In the genomic region with DNA sequence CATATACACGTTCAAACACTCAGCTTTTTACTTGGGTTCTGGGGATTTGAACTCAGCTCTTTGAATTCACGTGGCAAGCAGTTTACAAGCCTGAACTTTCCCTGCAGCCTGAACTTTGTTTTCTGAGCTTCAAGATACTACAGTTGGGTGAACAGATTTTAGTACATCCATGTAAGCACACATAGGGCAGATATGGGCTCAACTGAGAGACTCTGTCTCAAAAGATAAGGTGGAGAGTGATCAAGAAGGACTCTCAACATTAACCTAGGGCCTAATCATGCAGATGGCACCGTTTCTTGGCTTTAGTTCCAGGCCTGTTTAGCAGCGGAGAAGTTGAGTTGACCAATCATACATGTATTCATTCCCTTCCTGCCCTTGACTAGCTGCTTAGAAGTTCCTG, we compare ENCODE assay signal across 24 mouse cellular contexts.
"Had no signal": no experiment of that assay in that cellular context is flagged by ENCODE, and none has a peak within 500 bp of the region (broad histone marks: within the 10 kb centered on the region; RNA-seq: fewer than 3 reads in every experiment).

No protein-coding gene starts in this region.

- ATAC-seq: hindbrain, postnatal 0 days; intestine, embryonic 16.5 days had no signal

- H3K36me3 ChIP-seq: heart, embryonic 10.5 days; heart, embryonic 12.5 days; hindbrain, embryonic 10.5 days; hindbrain, embryonic 12.5 days; kidney, embryonic 15.5 days; limb, embryonic 10.5 days; limb, embryonic 12.5 days; liver, embryonic 13.5 days had no signal

- H3K9ac ChIP-seq: heart, embryonic 12.5 days; hindbrain, embryonic 12.5 days; hindbrain, embryonic 14.5 days; kidney, embryonic 15.5 days; limb, embryonic 12.5 days; liver, embryonic 13.5 days had no signal

- H3K27me3 ChIP-seq: heart, embryonic 12.5 days; hindbrain, embryonic 12.5 days; kidney, embryonic 15.5 days; limb, embryonic 12.5 days; liver, embryonic 13.5 days had no signal

- DNase-seq: gastrocnemius, postnatal 25 days; heart, adult 18-20 months; heart, postnatal 10 days; heart, postnatal 4 days; kidney, adult 11 months; kidney, adult 2 months; kidney, adult 9 months; kidney, postnatal 25 days; kidney, postnatal 4 days; liver; liver, embryonic 13.5 days had no signal

- H3K27ac ChIP-seq: heart, embryonic 10.5 days; hindbrain, embryonic 10.5 days; hindbrain, embryonic 12.5 days; hindbrain, embryonic 14.5 days; hindbrain, postnatal 0 days; kidney, embryonic 15.5 days; kidney, postnatal 0 days; layer of hippocampus, adult 2 months; left cerebral cortex, adult 2 months; limb, embryonic 10.5 days; limb, embryonic 12.5 days; liver, embryonic 13.5 days had no signal

- H3K9me3 ChIP-seq: heart, embryonic 10.5 days; heart, embryonic 12.5 days; hindbrain, embryonic 10.5 days; hindbrain, embryonic 12.5 days; kidney, embryonic 15.5 days; limb, embryonic 10.5 days; limb, embryonic 12.5 days; liver, embryonic 13.5 days had no signal

- H3K4me3 ChIP-seq: heart, embryonic 10.5 days; heart, embryonic 12.5 days; hindbrain, embryonic 10.5 days; hindbrain, embryonic 12.5 days; kidney, embryonic 15.5 days; layer of hippocampus, adult 2 months; left cerebral cortex, adult 2 months; limb, embryonic 10.5 days; limb, embryonic 12.5 days; liver, embryonic 13.5 days had no signal
